Mouse (Mus musculus) lung, postnatal 0 days (tissue): ENCODE measurements at regions not wholly inside any gene's neighbourhood (a gene's known extent, or its start where the extent isn't known, plus 50 kb on each side); places are given as distances from the start of the nearest gene placed in this dataset.

Source experiments
- ATAC-seq: fragments of 200-750 bp; cut with Nextera tagmentation; 2 replicates; pipeline ENCODE4 v1.8.0; 2017; ENCODE audit warnings: moderate library complexity
- DNase-seq: peaks from one replicate; pipeline ENCODE4 v3.0.0-alpha.2; 2016; ENCODE audit warnings: low spot score
- H3K27ac ChIP-seq: fragments of 300-500 bp; sonication (generic); 2 replicates; pipeline ENCODE4 v1.5.1; 2014; ENCODE audit warnings: antibody characterized with exemption, mild to moderate bottlenecking, low read length, mixed read lengths
- H3K27me3 ChIP-seq: fragments of 300-500 bp; sonication (generic); replicated peaks from 2 replicates; pipeline ENCODE4 v1.6.1; 2014; ENCODE audit warnings: low read length, mixed read lengths; ENCODE audit not compliant: insufficient read depth
- H3K36me3 ChIP-seq: fragments of 300-500 bp; sonication (generic); 2 replicates; pipeline ENCODE4 v1.6.1; 2014; ENCODE audit warnings: low read length, mixed read lengths; ENCODE audit not compliant: insufficient read depth
- H3K4me1 ChIP-seq: fragments of 300-500 bp; sonication (generic); 2 replicates; pipeline ENCODE4 v1.6.1; 2014; ENCODE audit warnings: antibody characterized with exemption, low read depth, low read length, mixed read lengths; ENCODE audit not compliant: insufficient read depth
- H3K4me2 ChIP-seq: fragments of 300-500 bp; sonication (generic); replicated peaks from 2 replicates; pipeline ENCODE4 v1.6.1; 2014; ENCODE audit warnings: low read depth, mild to moderate bottlenecking, low read length, moderate library complexity, mixed read lengths
- H3K4me3 ChIP-seq: fragments of 300-500 bp; sonication (generic); 2 replicates; pipeline ENCODE4 v1.5.1; 2014; ENCODE audit warnings: low read depth, low read length
- H3K9ac ChIP-seq: fragments of 300-500 bp; sonication (generic); replicated peaks from 2 replicates; pipeline ENCODE4 v1.6.1; 2014; ENCODE audit warnings: low read depth, mild to moderate bottlenecking
- H3K9me3 ChIP-seq: fragments of 300-500 bp; sonication (generic); 2 replicates; pipeline ENCODE4 v1.6.1; 2016; ENCODE audit warnings: low read length, mixed read lengths
- CTCF ChIP-seq: IDR thresholded peaks from 2 replicates; pipeline ENCODE4 v1.5.1; 2016; ENCODE audit warnings: antibody characterized with exemption, mild to moderate bottlenecking
- EP300 ChIP-seq: IDR thresholded peaks from 2 replicates; pipeline ENCODE4 v1.6.1; 2016; ENCODE audit warnings: antibody characterized with exemption, mild to moderate bottlenecking, control low read depth
- WGBS: fragments of 180-500 bp; shearing (Covaris S2); extraction: QIAGEN DNeasy Blood & Tissue Kit; methylation state at CpG from one replicate; pipeline ENCODE4 v1.1.7; 2014; 5-methylcytosine and 5-hydroxymethylcytosine counted together

DNA sequence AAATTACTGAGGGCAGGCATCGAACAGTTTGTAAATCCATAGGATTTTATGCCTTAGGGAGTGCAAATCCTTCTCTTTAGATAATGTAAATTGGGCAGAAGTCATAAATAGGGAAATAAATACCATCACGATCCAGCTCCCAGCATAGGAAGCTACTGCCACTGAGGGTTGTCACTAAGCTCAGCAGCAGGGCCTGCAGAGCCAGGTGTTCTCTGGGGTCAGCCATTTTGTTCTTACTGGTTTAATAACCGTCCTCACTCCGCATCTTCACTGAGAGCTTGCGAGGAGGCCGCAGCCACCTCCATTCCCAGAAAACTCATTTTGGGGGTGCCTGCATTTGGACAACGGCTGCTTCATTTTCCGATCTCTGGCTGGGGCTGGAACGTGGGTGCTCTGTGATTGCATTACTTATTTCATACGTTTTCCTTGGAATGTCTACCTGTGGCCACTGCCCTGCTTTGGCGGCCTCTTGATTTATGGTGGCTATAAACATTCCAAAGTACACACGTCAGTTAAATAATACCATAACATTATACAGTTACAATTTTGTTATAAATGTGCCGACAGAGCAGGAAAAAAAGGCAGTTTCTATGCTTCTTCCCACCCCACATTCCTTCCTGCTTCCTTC lies 97.9 kb upstream of the Stx16 start:
- Histone ChIP-seq H3K4me3 (no peak overlapping the region), H3K4me1 (no peaks in the 10 kb centered on the region), H3K4me2 (no peak overlapping the region), H3K36me3 (no peaks in the 10 kb centered on the region), H3K9me3 (no peaks in the 10 kb centered on the region), H3K27me3 (no peaks in the 10 kb centered on the region), H3K9ac (no peak overlapping the region), H3K27ac (no peak overlapping the region)
- DNase-seq (no peak), ATAC-seq (no peak)
- TF ChIP-seq EP300 (no peak), CTCF (no peak)
- WGBS: 67% methylated on average over 13 of the region's 13 CpGs

DNA sequence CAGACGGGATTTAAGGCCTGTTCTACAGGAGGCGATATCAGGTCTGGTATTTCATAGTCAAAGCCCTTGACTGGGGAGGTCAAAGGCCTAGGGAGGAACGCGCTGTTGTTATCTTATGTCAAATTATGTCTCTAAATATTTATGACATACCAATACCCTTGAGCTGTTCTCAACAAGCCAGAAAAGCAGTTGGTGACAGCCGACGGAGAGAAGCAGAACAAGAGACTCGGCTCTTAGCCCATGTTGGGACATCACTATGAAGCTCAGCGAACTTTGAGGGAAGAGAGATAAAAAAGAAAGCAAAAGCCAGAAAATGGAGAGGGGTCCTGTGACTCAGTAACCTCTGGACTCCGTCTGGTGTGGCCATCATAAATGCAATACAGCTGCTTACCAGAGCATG lies 95.1 kb upstream of the Stx16 start:
- Histone ChIP-seq H3K27ac (no peak overlapping the region), H3K4me3 (no peak overlapping the region), H3K9ac (no peak overlapping the region), H3K4me2 (no peak overlapping the region), H3K9me3 (no peaks in the 10 kb centered on the region), H3K36me3 (no peaks in the 10 kb centered on the region), H3K4me1 (no peaks in the 10 kb centered on the region), H3K27me3 (no peaks in the 10 kb centered on the region)
- DNase-seq (peak; percentile 61), ATAC-seq (peak; percentile 44)
- WGBS: 40% methylated on average over 9 of the region's 9 CpGs
- TF ChIP-seq EP300: no peak
- no peak for TF ChIP-seq CTCF

- no peak for ATAC-seq
- Histone ChIP-seq H3K9me3 (no peaks in the 10 kb centered on the region), H3K36me3 (no peaks in the 10 kb centered on the region), H3K27me3 (no peaks in the 10 kb centered on the region), H3K9ac (no peak overlapping the region), H3K4me3 (no peak overlapping the region), H3K27ac (no peak overlapping the region), H3K4me1 (no peaks in the 10 kb centered on the region), H3K4me2 (no peak overlapping the region)
- TF ChIP-seq EP300 (no peak), CTCF (no peak)
- no peak for DNase-seq
- WGBS: 87% methylated on average over 7 of the region's 7 CpGs
Measured at GRCm38 (mm10) chr2:173987516-173987915, 88.6 kb upstream of the Stx16 start.

DNA sequence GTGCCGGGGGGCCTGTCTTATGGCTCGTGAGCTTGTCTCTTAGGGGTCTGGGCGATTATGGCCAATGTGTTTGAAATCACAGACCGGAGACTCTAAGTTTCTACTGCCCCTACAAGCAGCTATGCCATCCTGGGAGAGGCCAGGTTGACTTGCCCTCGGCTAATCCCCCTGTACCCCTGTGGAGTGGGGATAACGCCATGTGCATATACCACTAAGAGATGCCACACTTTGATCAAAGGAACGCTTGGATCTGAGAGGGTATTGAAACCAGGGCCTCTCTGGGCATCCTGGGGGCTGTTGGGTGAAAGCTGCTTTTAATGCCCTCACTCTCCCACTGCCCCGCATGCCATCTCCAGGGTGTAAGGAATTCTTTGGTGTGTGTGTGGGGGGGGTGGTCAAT lies 88.2 kb upstream of the Stx16 start:
- WGBS: 86% methylated on average over 8 of the region's 8 CpGs
- Histone ChIP-seq H3K36me3 (no peaks in the 10 kb centered on the region), H3K4me3 (no peak overlapping the region), H3K4me2 (no peak overlapping the region), H3K27me3 (no peaks in the 10 kb centered on the region), H3K9me3 (no peaks in the 10 kb centered on the region), H3K9ac (no peak overlapping the region), H3K4me1 (no peaks in the 10 kb centered on the region), H3K27ac (no peak overlapping the region)
- TF ChIP-seq EP300: no peak
- DNase-seq: no peak
- ATAC-seq: no peak

GRCm38 (mm10) chr2:173988641-173989336 lies 87.3 kb upstream of the Stx16 start:
- H3K9me3 ChIP-seq: no peaks in the 10 kb centered on the region
- no peak for TF ChIP-seq EP300
- no peak for TF ChIP-seq CTCF
- DNase-seq (no peak), ATAC-seq (no peak)
- no peak overlapping the region for H3K27ac ChIP-seq
- no peaks in the 10 kb centered on the region for H3K4me1 ChIP-seq
- H3K4me3 ChIP-seq: no peak overlapping the region
- no peak overlapping the region for H3K4me2 ChIP-seq
- no peaks in the 10 kb centered on the region for H3K27me3 ChIP-seq
- WGBS: 77% methylated on average over 11 of the region's 11 CpGs
- H3K36me3 ChIP-seq: no peaks in the 10 kb centered on the region
- H3K9ac ChIP-seq: no peak overlapping the region

- ATAC-seq (peak; percentile 61), DNase-seq (peak; percentile 10)
- Histone ChIP-seq H3K4me1 (no peaks in the 10 kb centered on the region), H3K4me2 (no peak overlapping the region), H3K27me3 (no peaks in the 10 kb centered on the region), H3K9me3 (no peaks in the 10 kb centered on the region), H3K9ac (no peak overlapping the region), H3K27ac (no peak overlapping the region), H3K4me3 (no peak overlapping the region), H3K36me3 (no peaks in the 10 kb centered on the region)
- TF ChIP-seq CTCF (no peak), EP300 (no peak)
- 47% methylated on average over 4 of the region's 4 CpGs for WGBS
Measured at GRCm38 (mm10) chr2:173990664-173991063, 85.4 kb upstream of the Stx16 start.
